Mouse (Mus musculus) limb, embryonic 12.5 days (tissue): ENCODE measurements around the gene Ugt2b35. TPM values are rescaled to one million over a fixed set of nuclear protein-coding genes. Genes with fewer than 3 reads are reported as not detected.
"Not testable (repeated sequence)": the region's sequence is repeated elsewhere in the genome, so short reads cannot be mapped to it uniquely, and the experiment has no call there.

Source experiments
- ATAC-seq: fragments of 200-750 bp; cut with Nextera tagmentation; 2 replicates; pipeline ENCODE4 v1.8.0; 2017; ENCODE audit warnings: low read depth, moderate TSS enrichment; ENCODE audit not compliant: insufficient number of reproducible peaks, insufficient read depth, low FRiP score, low TSS enrichment
- H3K27ac ChIP-seq: fragments of 300-500 bp; sonication (generic); 2 replicates; pipeline ENCODE4 v1.5.1; 2016; ENCODE audit warnings: mild to moderate bottlenecking, moderate library complexity
- H3K27me3 ChIP-seq: fragments of 300-500 bp; sonication (generic); 2 replicates; pipeline ENCODE4 v1.6.1; 2016; ENCODE audit warnings: mild to moderate bottlenecking, moderate library complexity
- H3K36me3 ChIP-seq: fragments of 300-500 bp; sonication (generic); 2 replicates; pipeline ENCODE4 v1.6.1; 2016; ENCODE audit warnings: mild to moderate bottlenecking, moderate library complexity
- H3K4me1 ChIP-seq: fragments of 300-500 bp; sonication (generic); replicated peaks from 2 replicates; pipeline ENCODE4 v1.6.1; 2016
- H3K4me2 ChIP-seq: fragments of 300-500 bp; sonication (generic); 2 replicates; pipeline ENCODE4 v1.6.1; 2016; ENCODE audit warnings: mild to moderate bottlenecking, moderate library complexity
- H3K4me3 ChIP-seq: fragments of 300-500 bp; sonication (generic); replicated peaks from 2 replicates; pipeline ENCODE4 v1.5.1; 2016; ENCODE audit warnings: mild to moderate bottlenecking
- H3K9ac ChIP-seq: fragments of 300-500 bp; sonication (generic); replicated peaks from 2 replicates; pipeline ENCODE4 v1.6.1; 2016; ENCODE audit warnings: mild to moderate bottlenecking, moderate library complexity
- H3K9me3 ChIP-seq: fragments of 300-500 bp; sonication (generic); 2 replicates; pipeline ENCODE4 v1.6.1; 2016; ENCODE audit warnings: mild to moderate bottlenecking, moderate library complexity
- WGBS: fragments of 180-500 bp; shearing (Covaris S2); methylation state at CpG from one replicate; pipeline ENCODE4 v1.1.7; 2016; 5-methylcytosine and 5-hydroxymethylcytosine counted together
- polyA plus RNA-seq: library from polyadenylated mRNA; unstranded; fragments of >200 nt; fragmentation: Nextera tagmentation; extraction: Ambion mirVana; gene quantifications from 2 replicates; pipeline ENCODE4 v1.2.1, GENCODE M21; 2016

Gene Ugt2b35
- polyA plus RNA-seq = not detected in 2 replicates

DNA sequence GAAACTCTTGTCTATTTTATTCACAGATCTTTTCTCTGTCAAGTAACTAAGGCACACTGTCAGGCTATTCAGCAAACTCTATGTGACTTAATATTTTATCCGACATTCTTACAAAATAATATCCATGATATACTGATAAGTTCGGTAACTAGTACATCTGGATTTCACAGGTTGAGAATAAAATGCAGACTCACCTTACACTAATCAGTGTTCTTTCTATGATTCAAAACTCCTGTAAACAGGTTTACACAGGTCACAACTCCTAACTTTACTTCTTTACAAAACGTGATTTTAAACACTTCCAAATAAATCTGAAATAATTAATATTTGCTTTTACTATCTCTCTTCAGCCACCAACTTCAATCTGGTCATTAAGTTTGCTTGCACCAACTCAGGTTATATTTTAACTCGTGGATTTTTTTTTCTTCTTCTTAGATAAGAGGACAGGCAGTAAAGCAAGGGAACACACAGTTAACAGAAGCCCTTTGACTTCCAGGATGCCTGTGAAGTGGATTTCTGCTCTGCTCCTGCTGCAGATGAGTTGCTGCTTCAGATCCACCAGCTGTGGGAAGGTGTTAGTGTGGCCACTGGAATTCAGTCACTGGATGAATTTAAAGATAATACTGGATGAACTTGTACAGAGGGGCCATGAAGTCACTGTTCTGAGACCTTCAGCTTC, at the start of gene Ugt2b35:
Gene Ugt2b35, plus strand, starts transcription at position 466 of the 679 bp plus-strand sequence.
- WGBS = 71% methylated on average over 4 of the region's 4 CpGs
- no peak for ATAC-seq
- no peaks in the 10 kb centered on the region for H3K36me3 ChIP-seq
- H3K4me1 ChIP-seq = no peaks in the 10 kb centered on the region
- no peaks in the 10 kb centered on the region for H3K9me3 ChIP-seq
- H3K27ac ChIP-seq = no peak within 1 kb of the TSS
- no peak within 1 kb of the TSS for H3K9ac ChIP-seq
- no peaks in the 10 kb centered on the region for H3K27me3 ChIP-seq
- no peak within 1 kb of the TSS for H3K4me2 ChIP-seq
- no peak within 1 kb of the TSS for H3K4me3 ChIP-seq

GRCm38 (mm10) chr5:86960504-86960903, 40.2 kb upstream of the Ugt2b35 start:
- Histone ChIP-seq H3K4me3 (no peak overlapping the region), H3K36me3 (no peaks in the 10 kb centered on the region), H3K9ac (no peak overlapping the region), H3K9me3 (no peaks in the 10 kb centered on the region), H3K27me3 (no peaks in the 10 kb centered on the region), H3K4me2 (no peak overlapping the region), H3K27ac (no peak overlapping the region), H3K4me1 (no peaks in the 10 kb centered on the region)
- no peak for ATAC-seq
- 90% methylated on average over 3 of the region's 3 CpGs for WGBS

DNA sequence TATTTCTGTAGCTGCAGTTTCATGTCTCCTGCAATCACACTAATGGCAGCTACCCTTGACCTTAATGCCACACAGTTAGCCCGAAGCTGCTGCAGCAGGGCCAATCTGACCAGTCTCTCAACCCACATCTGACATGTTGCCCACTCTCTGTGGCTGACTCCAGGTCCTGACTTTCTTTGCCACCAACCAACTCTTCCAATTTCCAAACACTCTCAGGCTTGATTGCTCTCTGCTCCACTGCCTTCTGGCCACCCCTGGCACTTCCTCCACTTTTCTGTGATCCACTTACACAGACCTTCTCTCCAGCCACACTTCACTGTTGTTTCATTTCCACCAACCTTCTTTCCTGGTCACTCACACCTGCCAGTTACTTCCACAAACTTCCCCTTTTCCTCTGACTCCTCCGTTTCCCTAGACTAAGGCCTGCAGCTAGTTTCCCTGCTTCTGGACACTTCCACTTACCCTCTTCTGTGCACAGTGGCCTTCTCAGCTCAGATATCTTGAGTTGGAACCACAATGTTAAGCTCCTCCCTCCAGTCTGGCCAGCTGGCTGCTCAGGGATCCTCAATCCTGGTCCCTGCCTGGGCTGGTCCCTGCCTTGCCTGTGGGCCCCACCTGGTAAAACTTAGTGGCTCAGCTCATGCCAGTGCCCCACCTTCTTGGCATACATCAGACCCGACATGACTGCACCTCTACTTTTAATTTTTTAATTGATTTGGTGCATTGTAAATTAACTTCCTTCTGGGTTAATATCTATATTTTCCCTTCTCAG, 38.9 kb upstream of the Ugt2b35 start:
- 77% methylated on average over 3 of the region's 3 CpGs for WGBS
- Histone ChIP-seq H3K9me3 (no peaks in the 10 kb centered on the region), H3K9ac (no peak overlapping the region), H3K4me2 (no peak overlapping the region), H3K36me3 (no peaks in the 10 kb centered on the region), H3K27me3 (no peaks in the 10 kb centered on the region), H3K4me3 (no peak overlapping the region), H3K27ac (no peak overlapping the region), H3K4me1 (no peaks in the 10 kb centered on the region)
- ATAC-seq = no peak

DNA sequence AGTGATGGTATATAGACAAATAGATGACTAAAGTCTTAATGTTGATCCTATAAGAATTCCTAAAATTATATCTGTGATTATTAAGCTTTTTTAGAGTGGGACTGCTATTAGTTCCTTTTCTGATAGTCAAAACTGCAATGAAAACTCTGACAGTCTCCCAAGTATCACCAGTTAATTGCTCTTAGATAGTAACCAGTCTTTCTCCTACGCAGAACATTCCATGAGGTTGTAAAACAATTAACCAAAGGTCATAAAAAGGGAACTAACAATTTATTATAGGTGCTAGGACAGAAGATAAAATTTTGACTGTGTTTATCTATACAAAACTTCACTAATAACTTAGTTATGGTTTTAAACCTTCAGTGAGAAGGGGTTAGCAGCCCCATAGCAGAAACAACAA, 37.8 kb upstream of the Ugt2b35 start:
- not testable (repeated sequence) for H3K27ac ChIP-seq, ATAC-seq

DNA sequence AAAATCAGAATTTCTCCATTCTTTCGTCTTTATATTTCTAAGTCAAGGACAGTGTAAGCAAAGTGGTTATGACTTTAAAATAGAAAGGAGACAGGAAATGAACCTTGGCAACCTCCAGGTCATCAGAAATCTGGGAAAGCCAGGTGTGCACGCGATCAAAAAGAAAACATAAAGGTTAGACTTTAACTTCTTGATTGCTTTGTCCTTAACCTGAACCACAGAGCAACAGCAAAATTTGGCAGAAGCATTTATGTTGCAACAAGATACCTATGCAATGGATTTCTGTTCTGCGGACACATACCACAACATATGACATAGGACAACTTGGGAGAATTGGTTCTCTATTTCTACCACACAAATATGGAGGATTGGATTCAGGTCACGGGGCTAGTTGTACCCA, 33.4 kb upstream of the Ugt2b35 start:
- not testable (repeated sequence) for H3K4me3 ChIP-seq, H3K27ac ChIP-seq, H3K4me2 ChIP-seq, H3K27me3 ChIP-seq, H3K4me1 ChIP-seq, H3K9ac ChIP-seq, H3K36me3 ChIP-seq, H3K9me3 ChIP-seq, ATAC-seq
- WGBS = 90% methylated on average over 5 of the region's 5 CpGs

More for the DNA sequence above, 37.8 kb upstream of the Ugt2b35 start:
- H3K4me2 ChIP-seq, H3K4me3 ChIP-seq, H3K27me3 ChIP-seq, H3K9me3 ChIP-seq, H3K9ac ChIP-seq, H3K36me3 ChIP-seq, H3K4me1 ChIP-seq: not testable (repeated sequence)
- WGBS = 9% methylated on average over 1 of the region's 1 CpGs

DNA sequence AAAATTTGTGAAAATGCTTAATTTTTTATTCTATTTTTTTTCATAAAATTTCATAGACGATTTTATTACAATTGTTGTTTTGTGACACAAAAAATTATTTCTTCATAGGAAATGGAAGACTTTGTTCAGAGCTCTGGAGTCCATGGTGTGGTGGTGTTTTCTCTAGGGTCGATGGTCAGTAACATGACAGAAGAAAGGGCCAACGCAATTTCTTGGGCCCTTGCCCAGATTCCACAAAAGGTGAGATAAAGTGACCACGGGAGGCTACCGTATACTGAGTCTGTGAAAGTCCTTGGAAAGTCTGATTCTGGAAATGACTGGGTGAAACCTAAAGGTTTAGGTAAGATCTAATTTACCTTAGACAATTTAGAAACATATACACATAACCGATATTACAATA, 4.1 kb downstream of the Ugt2b35 start:
- H3K9me3 ChIP-seq = no peaks in the 10 kb centered on the region
- H3K9ac ChIP-seq = no peak overlapping the region

DNA sequence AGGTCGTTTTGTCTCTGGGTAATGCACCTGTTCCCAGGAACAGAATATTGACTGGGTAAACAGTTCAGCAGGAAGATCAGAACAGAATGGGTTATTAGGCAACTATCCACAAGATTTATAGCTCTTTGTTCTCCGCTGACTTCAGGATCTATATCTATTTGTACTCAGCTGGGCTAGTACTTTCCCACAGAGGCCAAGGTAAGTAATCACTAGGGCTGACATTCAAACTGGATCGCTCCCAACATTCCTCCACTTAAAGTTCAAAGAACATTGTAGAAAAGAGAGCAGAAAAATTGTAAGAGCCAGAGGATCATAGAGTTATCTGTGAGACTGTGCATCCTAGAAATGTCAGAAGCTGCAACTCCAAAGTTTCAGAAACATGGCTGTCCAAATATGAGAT, 14.8 kb downstream of the Ugt2b35 start:
- H3K9ac ChIP-seq = no peak overlapping the region
- 80% methylated on average over 3 of the region's 3 CpGs for WGBS
- H3K9me3 ChIP-seq = no peaks in the 10 kb centered on the region
- H3K4me1 ChIP-seq = no peaks in the 10 kb centered on the region
- no peak for ATAC-seq
- no peak overlapping the region for H3K4me2 ChIP-seq
- no peak overlapping the region for H3K4me3 ChIP-seq
- H3K36me3 ChIP-seq = no peaks in the 10 kb centered on the region
- no peak overlapping the region for H3K27ac ChIP-seq
- no peaks in the 10 kb centered on the region for H3K27me3 ChIP-seq

More for the DNA sequence above, 4.1 kb downstream of the Ugt2b35 start:
- Histone ChIP-seq H3K27ac (no peak overlapping the region), H3K4me2 (no peak overlapping the region), H3K4me1 (no peaks in the 10 kb centered on the region), H3K27me3 (no peaks in the 10 kb centered on the region), H3K36me3 (no peaks in the 10 kb centered on the region), H3K4me3 (no peak overlapping the region)
- 88% methylated on average over 6 of the region's 6 CpGs for WGBS
- ATAC-seq = no peak

DNA sequence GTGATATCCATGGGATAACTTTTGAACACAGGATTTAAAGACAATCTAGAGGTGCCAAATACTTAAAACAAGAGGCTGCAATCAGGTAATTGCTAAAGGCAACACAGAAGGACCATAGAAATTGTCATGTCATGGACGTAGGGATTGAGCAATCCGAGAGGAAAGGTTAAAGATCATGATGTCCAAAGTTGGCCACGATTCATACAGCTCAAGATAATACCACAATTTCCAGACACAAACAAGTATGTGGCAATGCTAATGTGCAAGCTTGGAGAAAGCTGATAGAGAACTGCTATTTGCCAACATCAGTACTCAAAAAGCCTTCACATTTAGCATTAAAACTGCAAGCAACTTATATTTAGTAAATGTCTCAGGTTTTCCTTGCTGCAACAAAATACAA, 26.7 kb downstream of the Ugt2b35 start:
- 78% methylated on average over 3 of the region's 3 CpGs for WGBS
- ATAC-seq = no peak
- Histone ChIP-seq H3K27ac (no peak overlapping the region), H3K4me1 (no peaks in the 10 kb centered on the region), H3K27me3 (no peaks in the 10 kb centered on the region), H3K9me3 (no peaks in the 10 kb centered on the region), H3K9ac (no peak overlapping the region), H3K36me3 (no peaks in the 10 kb centered on the region), H3K4me2 (no peak overlapping the region), H3K4me3 (no peak overlapping the region)

GRCm38 (mm10) chr5:87030624-87031023, 30.0 kb downstream of the Ugt2b35 start:
- Histone ChIP-seq H3K27ac (no peak overlapping the region), H3K9ac (no peak overlapping the region), H3K4me1 (no peaks in the 10 kb centered on the region), H3K27me3 (no peaks in the 10 kb centered on the region), H3K4me2 (no peak overlapping the region), H3K36me3 (no peaks in the 10 kb centered on the region), H3K9me3 (no peaks in the 10 kb centered on the region), H3K4me3 (no peak overlapping the region)
- WGBS = 84% methylated on average over 1 of the region's 1 CpGs
- ATAC-seq = no peak

Other genes starting within 250 kb of the Ugt2b35 start
- gene Ythdc1, start 196.6 kb upstream of the Ugt2b35 start, polyA plus RNA-seq = 47.6 and 55.3 TPM in 2 replicates
- not detected in 2 replicates for gene Ugt2b34, start 93.9 kb upstream of the Ugt2b35 start, polyA plus RNA-seq
- gene Ugt2b1, start 74.3 kb upstream of the Ugt2b35 start, polyA plus RNA-seq = not detected in 2 replicates
- gene Ugt2b36, start 91.7 kb downstream of the Ugt2b35 start, polyA plus RNA-seq = not detected in 2 replicates
- not detected in 2 replicates for gene Ugt2b5, start 139.5 kb downstream of the Ugt2b35 start, polyA plus RNA-seq